Mouse (Mus musculus): Measurements from ENCODE around the gene Tnks2.

DNA sequence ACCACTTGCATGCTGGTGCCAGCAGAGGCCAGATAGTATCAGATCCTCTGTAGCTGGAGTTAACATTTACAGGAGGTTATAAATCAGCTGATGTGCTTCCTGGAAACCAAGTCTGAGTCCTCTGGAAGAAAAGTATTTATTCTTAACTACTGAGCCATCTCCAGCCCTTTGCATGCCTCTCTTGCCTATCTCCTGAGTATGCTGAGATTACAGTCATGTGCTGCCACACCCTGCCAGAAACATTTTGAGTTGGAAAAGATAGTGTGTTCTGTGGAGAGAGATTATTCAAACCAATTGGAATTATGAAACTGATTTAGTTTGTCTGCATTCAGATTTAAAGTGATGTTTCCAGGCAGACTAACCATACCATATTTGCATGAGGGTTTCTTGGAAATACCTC is 43.3 kb downstream of the Tnks2 start:
- TF ChIP-seq POLR2A (IDR thresholded peaks at IDR 0.05; ENCODE audit: low read depth, low read length) (no peak), CTCF (IDR thresholded peaks at IDR 0.05; ENCODE audit: borderline replicate concordance, insufficient read depth, low read length) (no peak)

Data from embryonic fibroblast, embryonic 13.5 days (primary cell).